Mouse (Mus musculus): Measurements from ENCODE around the gene Rbmy. TPM values are rescaled to one million over a fixed set of nuclear protein-coding genes. Genes with fewer than 3 reads are reported as not detected.
"Not testable (repeated sequence)": the region's sequence is repeated elsewhere in the genome, so short reads cannot be mapped to it uniquely, and the experiment has no call there.

Rbmy gene
- not detected for total RNA-seq (2021)
- long read RNA-seq, experiment 1: 0 reads
- long read RNA-seq, experiment 2: 0 reads

DNA sequence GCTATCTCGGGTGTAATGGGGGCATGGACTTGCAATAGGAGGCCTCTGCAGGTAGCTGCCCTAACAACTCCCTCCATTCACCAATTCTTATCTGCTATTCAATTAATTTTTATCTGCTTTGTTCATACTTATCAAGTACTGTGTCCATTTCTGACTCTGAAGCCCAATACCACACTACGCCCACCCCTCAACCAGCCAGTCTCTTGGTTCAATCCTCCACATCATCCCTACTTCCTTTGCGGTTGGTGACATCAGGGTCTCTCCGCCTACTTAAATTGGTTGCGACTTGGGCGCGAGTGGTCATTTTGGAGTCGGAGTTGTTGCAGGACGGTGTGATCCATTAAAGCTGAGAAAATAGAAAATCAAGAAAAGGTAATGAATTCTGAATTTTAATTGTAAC lies at the start of gene Rbmy, which contains the start of gene Gm10256:
Rbmy (plus strand) TSS at position 301 of the 400 bp plus-strand sequence.
Gm10256 (plus strand) TSS at position 320 of the 400 bp plus-strand sequence.
- H3K27ac ChIP-seq; H3K4me3 ChIP-seq; DNase-seq (ENCODE audit: low spot score in 2 of 2): not testable (repeated sequence)

- not testable (repeated sequence) for H3K27ac ChIP-seq; DNase-seq (ENCODE audit: low spot score in 2 of 2); H3K4me3 ChIP-seq
Observed at GRCm38 (mm10) chrY:2796105-2796504, 34.4 kb upstream of the Rbmy start, which contains the start of gene Gm4064. Gene Gm4064, minus strand, starts transcription at chrY:2796205.

Other genes starting within 250 kb of the Rbmy start
- gene H2al2c, start 231.6 kb upstream of the Rbmy start, total RNA-seq (2021): not detected
- not detected for gene Sry, start 167.0 kb upstream of the Rbmy start, total RNA-seq (2021)
- not detected for gene H2al2b, start 110.0 kb upstream of the Rbmy start, total RNA-seq (2021)
- not detected for gene Gm4064, start 34.5 kb upstream of the Rbmy start, total RNA-seq (2021)
- gene Gm10256, start within 50 bp of the Rbmy start, total RNA-seq (2021): not detected
- not detected for gene Gm10352, start 70.3 kb downstream of the Rbmy start, total RNA-seq (2021)
- gene Gm29289, start 101.9 kb downstream of the Rbmy start, total RNA-seq (2021): not detected

Data from layer of hippocampus, adult 2 months (tissue).